ENCODE assay signal across 10 mouse cellular contexts in the genomic region with DNA sequence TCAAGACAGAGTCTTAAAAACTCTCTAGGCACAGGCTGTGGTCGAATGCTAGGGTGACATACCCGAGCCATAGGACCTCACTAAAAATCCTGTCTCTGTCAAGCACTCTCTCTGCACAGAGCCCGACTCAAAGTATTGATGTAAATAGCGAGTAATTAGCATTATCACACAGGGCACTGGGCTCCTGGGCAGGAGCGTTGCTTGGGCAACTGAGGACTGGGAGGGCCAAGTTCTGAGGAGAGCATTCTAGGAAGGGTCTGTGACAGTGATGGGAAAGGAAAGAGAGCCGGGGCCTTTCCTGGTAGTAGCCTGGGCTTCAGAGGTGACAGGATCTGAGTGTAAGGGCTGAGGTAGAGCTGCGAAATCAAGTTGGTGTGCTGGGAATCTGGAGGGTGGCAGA. TPM values are rescaled to one million over a fixed set of nuclear protein-coding genes. Genes with fewer than 3 reads are reported as not detected.
DNase-seq lines count a peak whose midpoint lies in the region; ATAC-seq and TF ChIP-seq lines count a peak whose summit lies in the region.
"Had no signal": no experiment of that assay in that cellular context is flagged by ENCODE, and none has a peak within 500 bp of the region (broad histone marks: within the 10 kb centered on the region; RNA-seq: fewer than 3 reads in every experiment).

No protein-coding gene starts in this region.

- DNase-seq in brain, embryonic 14.5 days (ENCODE audit: low read depth) = peak; percentile 63
- DNase-seq in adrenal gland, adult 18-20 months (ENCODE audit: low spot score in 2 of 2) = no peak
- DNase-seq in left cerebral cortex, adult 11 months (ENCODE audit: low spot score) = no peak
- no peak for DNase-seq in testis, postnatal 14 days (ENCODE audit: low spot score)

- H3K9ac ChIP-seq in forebrain, embryonic 12.5 days = peak overlapping the region; percentile 88
- peak overlapping the region; percentile 24; the same call in 1 of the 2 replicates for H3K9ac ChIP-seq in hindbrain, embryonic 16.5 days (ENCODE audit: low read depth, low read length)
- H3K9ac ChIP-seq in neural tube, embryonic 12.5 days = no peak overlapping the region
- H3K9ac ChIP-seq: liver, embryonic 12.5 days had no signal

- H3K27ac ChIP-seq in forebrain, embryonic 12.5 days = peak overlapping the region; percentile 90
- peak overlapping the region; percentile 79 for H3K27ac ChIP-seq in hindbrain, embryonic 16.5 days (ENCODE audit: low read depth, low read length)
- no peak overlapping the region for H3K27ac ChIP-seq in neural tube, embryonic 12.5 days
- H3K27ac ChIP-seq: liver, embryonic 12.5 days; stomach, postnatal 0 days had no signal

- H3K4me2 ChIP-seq in forebrain, embryonic 12.5 days = peak overlapping the region; percentile 94
- peak overlapping the region; percentile 83 for H3K4me2 ChIP-seq in hindbrain, embryonic 16.5 days (ENCODE audit: low read length)
- peak overlapping the region; percentile 86 for H3K4me2 ChIP-seq in neural tube, embryonic 12.5 days (replicated peaks)

- peak overlapping the region; percentile 77 for H3K4me3 ChIP-seq in forebrain, embryonic 12.5 days (replicated peaks)
- peak overlapping the region; percentile 75 for H3K4me3 ChIP-seq in hindbrain, embryonic 16.5 days (ENCODE audit: low read length)
- H3K4me3 ChIP-seq in neural tube, embryonic 12.5 days = no peak overlapping the region
- H3K4me3 ChIP-seq: left cerebral cortex, adult 2 months had no signal

- ATAC-seq in forebrain, embryonic 12.5 days (ENCODE audit: low FRiP score) = no peak
- ATAC-seq in hindbrain, embryonic 16.5 days = no peak
- ATAC-seq in neural tube, embryonic 12.5 days (ENCODE audit: low FRiP score, low read depth) = no peak
- ATAC-seq: liver, embryonic 12.5 days had no signal

- 15% methylated on average over 7 of the region's 7 CpGs for WGBS in forebrain, embryonic 12.5 days
- 23% methylated on average over 7 of the region's 7 CpGs for WGBS in hindbrain, embryonic 16.5 days
- 20% methylated on average over 7 of the region's 7 CpGs for WGBS in neural tube, embryonic 12.5 days

- no peak for TF ChIP-seq POLR2A in brain, embryonic 14.5 days (IDR thresholded peaks at IDR 0.05; ENCODE audit: borderline replicate concordance, extremely low read depth, insufficient read depth, insufficient read length, poor library complexity, severe bottlenecking)

- H3K27me3 ChIP-seq in forebrain, embryonic 12.5 days = no peaks in the 10 kb centered on the region
- no peaks in the 10 kb centered on the region for H3K27me3 ChIP-seq in hindbrain, embryonic 16.5 days (replicated peaks; ENCODE audit: control insufficient read depth, insufficient read depth, low read length)
- peaks cover 8% of the 10 kb centered on the region for H3K27me3 ChIP-seq in neural tube, embryonic 12.5 days (replicated peaks)

- H3K36me3 ChIP-seq in forebrain, embryonic 12.5 days (replicated peaks) = peaks cover 14% of the 10 kb centered on the region
- H3K36me3 ChIP-seq in hindbrain, embryonic 16.5 days (ENCODE audit: control insufficient read depth, insufficient read depth, low read length) = no peaks in the 10 kb centered on the region
- peaks cover 5% of the 10 kb centered on the region; the same call in 1 of the 2 replicates for H3K36me3 ChIP-seq in neural tube, embryonic 12.5 days
- H3K36me3 ChIP-seq: liver, embryonic 12.5 days had no signal

- no peaks in the 10 kb centered on the region for H3K9me3 ChIP-seq in forebrain, embryonic 12.5 days
- no peaks in the 10 kb centered on the region for H3K9me3 ChIP-seq in hindbrain, embryonic 16.5 days (ENCODE audit: control insufficient read depth, low read length)
- H3K9me3 ChIP-seq in neural tube, embryonic 12.5 days = no peaks in the 10 kb centered on the region
- H3K9me3 ChIP-seq: liver, embryonic 12.5 days had no signal

- no peak for TF ChIP-seq CTCF in brain, embryonic 14.5 days (IDR thresholded peaks at IDR 0.05; ENCODE audit: borderline replicate concordance, extremely low read depth, insufficient read depth, insufficient read length)

- peaks cover 65% of the 10 kb centered on the region for H3K4me1 ChIP-seq in forebrain, embryonic 12.5 days
- H3K4me1 ChIP-seq in hindbrain, embryonic 16.5 days (ENCODE audit: control insufficient read depth, insufficient read depth, low read depth, low read length) = peaks cover 32% of the 10 kb centered on the region
- peaks cover 54% of the 10 kb centered on the region for H3K4me1 ChIP-seq in neural tube, embryonic 12.5 days

RNA-seq across cellular contexts. Expression of a gene that starts 2.4 kb away (rescaled TPM):
- polyA plus RNA-seq in brain, embryonic 14.5 days (2012; rRNA removed) = 111 and 157 TPM in 2 replicates
- 118 and 147 TPM in 2 replicates for polyA plus RNA-seq in forebrain, embryonic 12.5 days (2016; fragmentation: Nextera tagmentation; extraction: Ambion mirVana)
- 166 and 173 TPM in 2 replicates for polyA plus RNA-seq in hindbrain, embryonic 16.5 days (2015; fragmentation: Nextera tagmentation; extraction: Ambion mirVana)
- 105 and 118 TPM in 2 replicates for polyA plus RNA-seq in neural tube, embryonic 12.5 days (2016; fragmentation: Nextera tagmentation; extraction: Ambion mirVana)
- 1 to 10 TPM; 1.8 to 4.5 TPM for total RNA-seq in adrenal gland, adult 18-20 months (2021)

RNA-seq across cellular contexts. Expression of a gene that starts 17.0 kb away (rescaled TPM):
- polyA plus RNA-seq in brain, embryonic 14.5 days (2012; rRNA removed) = 5.0 and 8.7 TPM in 2 replicates
- 14.8 and 16.5 TPM in 2 replicates for polyA plus RNA-seq in forebrain, embryonic 12.5 days (2016; fragmentation: Nextera tagmentation; extraction: Ambion mirVana)
- polyA plus RNA-seq in hindbrain, embryonic 16.5 days (2015; fragmentation: Nextera tagmentation; extraction: Ambion mirVana) = 2.8 and 2.9 TPM in 2 replicates
- polyA plus RNA-seq in neural tube, embryonic 12.5 days (2016; fragmentation: Nextera tagmentation; extraction: Ambion mirVana) = 57.5 and 72.1 TPM in 2 replicates
- 1 to 10 TPM; 4.8 TPM for total RNA-seq in adrenal gland, adult 18-20 months (2021)

RNA-seq across cellular contexts. Expression of a gene that starts 24.4 kb away (rescaled TPM):
- 43.0 and 43.8 TPM in 2 replicates for polyA plus RNA-seq in brain, embryonic 14.5 days (2012; rRNA removed)
- polyA plus RNA-seq in forebrain, embryonic 12.5 days (2016; fragmentation: Nextera tagmentation; extraction: Ambion mirVana) = 42.2 and 45.0 TPM in 2 replicates
- polyA plus RNA-seq in hindbrain, embryonic 16.5 days (2015; fragmentation: Nextera tagmentation; extraction: Ambion mirVana) = 85.4 and 91.2 TPM in 2 replicates
- polyA plus RNA-seq in neural tube, embryonic 12.5 days (2016; fragmentation: Nextera tagmentation; extraction: Ambion mirVana) = 23.5 and 23.9 TPM in 2 replicates
- total RNA-seq in adrenal gland, adult 18-20 months (2021) = 10 to 100 TPM; 48.4 to 83.8 TPM

RNA-seq across cellular contexts. Expression of a gene that starts 57.8 kb away (rescaled TPM):
- polyA plus RNA-seq in brain, embryonic 14.5 days (2012; rRNA removed) = 0.19 and 0.40 TPM in 2 replicates
- 0.76 and 1.4 TPM in 2 replicates for polyA plus RNA-seq in forebrain, embryonic 12.5 days (2016; fragmentation: Nextera tagmentation; extraction: Ambion mirVana)
- 1.2 and 1.9 TPM in 2 replicates for polyA plus RNA-seq in hindbrain, embryonic 16.5 days (2015; fragmentation: Nextera tagmentation; extraction: Ambion mirVana)
- polyA plus RNA-seq in neural tube, embryonic 12.5 days (2016; fragmentation: Nextera tagmentation; extraction: Ambion mirVana) = 1.6 and 1.7 TPM in 2 replicates
- total RNA-seq in adrenal gland, adult 18-20 months (2021) = 1 to 10 TPM; 1.8 to 2.8 TPM
